Mouse (Mus musculus) E14TG2a.4 (cell line): Measurements from ENCODE around the gene Rgs3.

Source experiments
- H3K27me3 ChIP-seq: 2 replicates; pipeline ENCODE4 v1.6.1; 2014; ENCODE audit warnings: low read length, control low read depth; ENCODE audit not compliant: insufficient read depth
- H3K36me3 ChIP-seq: 2 replicates; pipeline ENCODE4 v1.6.1; 2014; ENCODE audit warnings: low read length, control low read depth; ENCODE audit not compliant: insufficient read depth
- H3K4me1 ChIP-seq: replicated peaks from 2 replicates; pipeline ENCODE4 v1.6.1; 2014; ENCODE audit warnings: low read depth, low read length, control low read depth
- H3K4me3 ChIP-seq: replicated peaks from 2 replicates; pipeline ENCODE4 v1.5.1; 2014; ENCODE audit warnings: mild to moderate bottlenecking, low read length
- H3K9me3 ChIP-seq: 2 replicates; pipeline ENCODE4 v1.6.1; 2014; ENCODE audit warnings: low read length, control low read depth
- CTCF ChIP-seq: conservative IDR thresholded peaks from 2 replicates; pipeline ENCODE4 v1.5.1; 2014; ENCODE audit warnings: low read length
- NANOG ChIP-seq: IDR thresholded peaks from 2 replicates; pipeline ENCODE4 v1.6.1; 2014; ENCODE audit warnings: borderline replicate concordance, low read length, mixed read lengths
- POU5F1 ChIP-seq: IDR thresholded peaks from 2 replicates; pipeline ENCODE4 v1.6.1; 2014; ENCODE audit warnings: low read length, borderline replicate concordance

Rgs3 gene

DNA sequence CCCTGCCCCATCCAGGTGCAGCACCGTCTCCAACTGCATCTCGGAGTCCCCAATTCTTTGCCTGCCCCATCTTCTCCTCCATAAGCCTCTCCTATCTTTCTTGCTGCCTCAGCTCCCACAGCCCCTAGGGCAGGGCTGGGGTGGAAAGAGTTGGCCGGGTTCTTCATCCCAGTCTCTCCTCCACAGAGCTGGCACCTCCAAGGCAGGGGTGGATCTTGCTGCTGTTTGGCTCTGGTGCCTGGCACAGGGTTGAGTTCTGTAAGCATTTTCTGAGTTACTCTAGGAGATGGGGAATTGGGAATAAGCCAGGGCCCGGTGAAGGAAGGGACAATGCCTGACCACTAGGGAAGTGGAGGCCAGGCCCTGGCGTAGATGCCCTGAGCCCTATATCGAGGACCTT is 123.5 kb downstream of the Rgs3 start:
- Histone ChIP-seq H3K4me1 (peaks cover 24% of the 10 kb centered on the region), H3K9me3 (no peaks in the 10 kb centered on the region), H3K4me3 (no peak overlapping the region), H3K27me3 (peaks cover 63% of the 10 kb centered on the region), H3K36me3 (no peaks in the 10 kb centered on the region)
- TF ChIP-seq POU5F1, result no peak
- TF ChIP-seq NANOG, result no peak
- no peak for TF ChIP-seq CTCF

DNA sequence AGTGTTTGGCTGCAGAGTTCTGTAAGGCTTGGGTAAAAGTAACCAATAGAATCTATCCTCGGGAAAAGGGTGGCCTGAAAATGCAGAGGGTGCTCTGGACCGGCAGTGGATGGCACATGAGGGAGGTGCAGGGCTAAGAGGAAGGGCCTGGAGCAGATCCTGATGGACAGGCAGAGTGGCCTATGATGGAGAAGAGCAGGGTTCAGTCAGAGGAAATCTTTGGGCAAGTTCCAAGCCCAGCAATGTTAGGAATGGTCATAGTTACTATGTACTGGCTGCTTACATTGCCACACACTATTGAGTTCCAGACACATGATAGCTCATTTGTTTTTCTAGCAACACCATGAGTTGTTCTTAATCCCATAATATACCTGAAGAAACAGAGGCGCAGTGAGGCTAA is 124.7 kb downstream of the Rgs3 start:
- H3K9me3 ChIP-seq, result no peaks in the 10 kb centered on the region
- no peaks in the 10 kb centered on the region for H3K36me3 ChIP-seq
- H3K4me3 ChIP-seq, result no peak overlapping the region
- TF ChIP-seq NANOG, result no peak
- no peak for TF ChIP-seq POU5F1
- no peak for TF ChIP-seq CTCF
- peaks cover 20% of the 10 kb centered on the region for H3K4me1 ChIP-seq
- peaks cover 63% of the 10 kb centered on the region for H3K27me3 ChIP-seq

- H3K4me1 ChIP-seq, result peaks cover 16% of the 10 kb centered on the region
- H3K9me3 ChIP-seq, result no peaks in the 10 kb centered on the region
- TF ChIP-seq NANOG (no peak), CTCF (no peak), POU5F1 (no peak)
- H3K36me3 ChIP-seq, result no peaks in the 10 kb centered on the region
- H3K27me3 ChIP-seq, result peaks cover 60% of the 10 kb centered on the region
- H3K4me3 ChIP-seq, result no peak overlapping the region
These were observed 125.6 kb downstream of the Rgs3 start for GRCm38 (mm10) chr4:62685268-62685667.

DNA sequence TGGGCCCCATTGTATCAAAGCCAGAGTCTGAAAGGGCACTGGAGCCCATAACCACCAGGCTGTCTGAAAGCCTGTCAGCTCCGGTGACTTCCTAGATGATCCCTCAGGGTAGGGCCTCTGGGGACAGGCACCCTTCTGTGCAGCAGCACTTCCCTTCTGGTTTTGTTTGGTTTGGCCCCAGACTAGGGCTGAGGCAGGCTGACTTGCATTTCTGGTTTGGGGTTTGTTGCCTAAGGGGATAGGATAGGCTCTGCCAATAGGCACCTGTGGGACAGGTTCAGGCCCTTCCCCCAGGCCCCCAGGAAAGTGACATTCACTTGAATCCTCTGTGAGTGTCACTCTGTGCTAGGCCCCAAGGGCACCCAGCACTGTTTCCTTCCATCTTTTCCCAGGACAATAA is 127.1 kb downstream of the Rgs3 start:
- H3K9me3 ChIP-seq, result no peaks in the 10 kb centered on the region
- peaks cover 52% of the 10 kb centered on the region for H3K27me3 ChIP-seq

DNA sequence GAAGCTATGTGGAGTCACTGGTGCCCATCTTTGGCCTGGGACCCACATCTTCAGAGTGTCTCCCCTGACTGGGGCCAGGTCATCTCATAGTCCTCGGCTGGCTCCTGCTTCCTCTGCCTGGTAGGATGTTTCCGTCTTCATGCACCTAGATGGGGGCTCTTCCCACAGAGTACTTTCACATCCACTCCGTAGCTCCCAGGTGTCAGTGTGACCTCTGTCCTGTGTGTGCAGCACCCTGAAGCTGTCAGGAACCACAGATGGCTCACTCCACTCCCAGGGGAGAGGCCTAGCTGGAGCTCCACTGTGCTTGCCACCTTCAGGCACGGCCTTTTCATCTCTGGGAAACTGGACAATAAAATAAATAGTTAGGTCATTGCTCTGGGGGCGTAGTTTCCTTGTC is 128.5 kb downstream of the Rgs3 start:
- Histone ChIP-seq H3K27me3 (peaks cover 47% of the 10 kb centered on the region), H3K4me1 (peaks cover 23% of the 10 kb centered on the region), H3K9me3 (no peaks in the 10 kb centered on the region), H3K4me3 (no peak overlapping the region), H3K36me3 (no peaks in the 10 kb centered on the region)
- no peak for TF ChIP-seq POU5F1

More for the DNA sequence above, 127.1 kb downstream of the Rgs3 start:
- H3K4me1 ChIP-seq, result peaks cover 17% of the 10 kb centered on the region
- no peak for TF ChIP-seq POU5F1
- TF ChIP-seq CTCF, result no peak
- TF ChIP-seq NANOG, result no peak
- H3K4me3 ChIP-seq, result no peak overlapping the region
- H3K36me3 ChIP-seq, result no peaks in the 10 kb centered on the region

DNA sequence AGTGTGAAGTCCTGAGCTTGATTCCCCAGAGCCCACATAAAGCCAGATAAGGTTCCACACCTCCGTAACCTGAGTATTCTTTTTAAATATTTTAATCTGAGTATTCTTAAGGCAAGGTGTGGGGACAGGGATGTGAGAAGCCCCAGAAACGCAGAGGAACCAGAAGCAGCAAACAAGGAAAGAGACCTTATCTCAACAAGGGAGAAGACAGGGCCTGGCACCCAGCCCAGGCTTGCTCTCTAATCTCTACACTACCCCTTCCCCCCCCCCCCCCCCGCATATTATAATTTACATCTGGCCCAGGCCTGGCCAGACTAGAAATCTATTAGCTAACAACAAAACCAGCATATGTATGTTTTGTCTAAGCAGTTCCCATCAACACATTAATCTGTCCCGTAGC is 131.3 kb downstream of the Rgs3 start:
- no peak for TF ChIP-seq CTCF
- TF ChIP-seq POU5F1, result no peak
- TF ChIP-seq NANOG, result no peak
- Histone ChIP-seq H3K9me3 (no peaks in the 10 kb centered on the region), H3K4me3 (no peak overlapping the region), H3K4me1 (peaks cover 48% of the 10 kb centered on the region), H3K27me3 (peaks cover 30% of the 10 kb centered on the region), H3K36me3 (no peaks in the 10 kb centered on the region)

DNA sequence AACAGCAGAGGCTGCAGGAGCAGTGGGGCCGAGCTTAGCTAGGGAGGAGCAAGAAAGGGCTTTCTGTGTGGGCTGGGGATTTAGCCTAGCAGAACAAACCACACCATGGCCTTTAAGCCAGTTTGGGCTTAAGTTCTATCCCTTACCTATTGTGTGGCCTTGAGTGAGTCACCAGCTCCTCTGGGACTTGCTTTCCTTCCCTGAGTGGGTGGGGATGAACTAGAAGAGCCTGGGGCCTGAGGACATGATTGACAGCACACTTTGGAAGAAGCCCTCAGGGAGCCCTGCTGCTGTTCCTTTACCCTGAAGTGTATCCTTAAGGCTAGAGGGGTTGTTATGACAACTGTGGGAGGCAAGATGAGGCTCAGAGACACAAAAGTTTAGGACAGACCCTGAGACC is 132.0 kb downstream of the Rgs3 start:
- H3K4me3 ChIP-seq, result no peak overlapping the region

DNA sequence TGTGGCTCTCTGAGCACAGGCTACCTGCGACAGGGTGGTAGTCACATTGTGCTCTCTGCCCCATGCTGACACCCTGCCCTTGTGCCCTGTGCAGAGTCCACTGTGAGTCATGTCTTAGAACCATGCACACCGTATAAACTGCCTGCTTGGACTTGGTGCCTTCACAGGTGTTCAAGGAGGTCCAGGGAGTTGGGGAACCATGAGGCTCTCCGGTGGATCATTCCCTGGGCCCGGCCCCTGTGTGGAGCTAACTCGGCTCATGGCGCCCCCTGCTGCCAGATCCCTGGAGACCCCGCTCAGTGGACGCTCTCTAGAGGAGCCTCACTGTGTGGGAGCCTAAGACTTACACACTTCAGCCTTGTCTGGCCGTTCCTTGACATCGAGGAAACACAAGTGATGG is 134.2 kb downstream of the Rgs3 start:
- Histone ChIP-seq H3K9me3 (no peaks in the 10 kb centered on the region), H3K27me3 (peaks cover 27% of the 10 kb centered on the region), H3K4me1 (peaks cover 51% of the 10 kb centered on the region), H3K4me3 (no peak overlapping the region), H3K36me3 (no peaks in the 10 kb centered on the region)
- peak; percentile 50 for TF ChIP-seq CTCF
- TF ChIP-seq POU5F1, result no peak
- TF ChIP-seq NANOG, result no peak

More for the DNA sequence above, 132.0 kb downstream of the Rgs3 start:
- H3K27me3 ChIP-seq, result peaks cover 30% of the 10 kb centered on the region
- no peaks in the 10 kb centered on the region for H3K36me3 ChIP-seq
- peaks cover 50% of the 10 kb centered on the region for H3K4me1 ChIP-seq
- no peak for TF ChIP-seq POU5F1
- no peak for TF ChIP-seq NANOG
- no peak for TF ChIP-seq CTCF
- no peaks in the 10 kb centered on the region for H3K9me3 ChIP-seq

DNA sequence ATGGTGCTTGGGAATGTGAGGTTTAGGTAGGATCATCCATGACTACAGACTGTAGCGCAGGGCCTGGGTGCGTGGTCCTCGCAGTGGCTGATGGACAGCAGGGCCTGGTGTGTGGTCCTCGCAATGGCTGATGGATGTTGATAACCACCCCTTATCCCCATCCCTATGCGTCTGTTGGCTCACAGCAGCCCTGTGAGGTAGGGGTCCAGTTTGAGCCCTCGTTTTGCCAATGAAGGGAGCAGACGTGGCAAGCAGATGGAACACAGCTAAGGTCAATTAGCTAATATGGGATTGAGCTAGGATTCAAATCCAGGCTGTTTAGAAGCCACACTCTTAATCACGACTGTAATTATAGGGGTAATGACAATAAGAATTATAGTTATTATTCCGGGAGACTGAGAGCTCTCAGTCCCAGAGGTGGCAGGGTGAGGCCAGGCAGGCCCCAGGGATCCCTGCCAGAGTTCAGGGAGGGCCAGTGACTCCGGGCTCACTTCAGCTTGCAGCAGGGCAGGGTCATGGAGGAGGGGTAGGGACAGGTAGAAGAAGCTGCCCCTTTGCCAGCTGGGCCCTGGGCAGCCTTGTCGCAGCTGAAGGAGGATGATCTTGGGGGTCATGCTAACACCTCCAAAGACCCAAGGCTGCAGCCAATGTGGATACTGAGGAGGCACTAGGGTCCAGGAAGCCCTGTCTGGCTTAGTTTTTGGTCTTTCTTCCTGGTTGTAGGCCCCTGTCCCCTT is 135.2 kb downstream of the Rgs3 start:
- TF ChIP-seq NANOG (no peak), POU5F1 (no peak), CTCF (no peak)
- Histone ChIP-seq H3K4me1 (peaks cover 59% of the 10 kb centered on the region), H3K9me3 (no peaks in the 10 kb centered on the region), H3K27me3 (peaks cover 22% of the 10 kb centered on the region), H3K36me3 (no peaks in the 10 kb centered on the region), H3K4me3 (no peak overlapping the region)
